Mouse (Mus musculus) liver, embryonic 14.5 days (tissue): ENCODE measurements around the gene Dnaaf2. TPM values are rescaled to one million over a fixed set of nuclear protein-coding genes. Genes with fewer than 3 reads are reported as not detected.
A peak's percentile ranks its signal among the peaks of the same experiment; 100 is the strongest.

ENCODE experiments used
- ATAC-seq: fragments of 200-750 bp; cut with Nextera tagmentation; 2 replicates; pipeline ENCODE4 v1.8.0; 2017; ENCODE audit warnings: moderate number of reproducible peaks, mild to moderate bottlenecking, moderate library complexity; ENCODE audit not compliant: insufficient read depth
- DNase-seq, 3 experiments: peaks; one replicate each; pipeline ENCODE4 v3.0.0-alpha.2; 2012 to 2013; ENCODE audit warnings: low read depth in 3 of 3, low spot score in 3 of 3
- H3K27ac ChIP-seq: fragments of 300-500 bp; sonication (generic); 2 replicates; pipeline ENCODE4 v1.5.1; 2014; ENCODE audit warnings: moderate library complexity, mild to moderate bottlenecking, control low read depth, inconsistent platforms
- H3K27me3 ChIP-seq: fragments of 300-500 bp; sonication (generic); 2 replicates; pipeline ENCODE4 v1.6.1; 2014; ENCODE audit warnings: mild to moderate bottlenecking, low read length, moderate library complexity; ENCODE audit not compliant: control insufficient read depth, insufficient read depth
- H3K36me3 ChIP-seq: fragments of 300-500 bp; sonication (generic); replicated peaks from 2 replicates; pipeline ENCODE4 v1.6.1; 2014; ENCODE audit warnings: low read depth; ENCODE audit not compliant: control insufficient read depth, insufficient read depth
- H3K4me1 ChIP-seq, 2 experiments: fragments of 200-500 bp in 1 of 2; fragments of 300-500 bp in 1 of 2; sonication (generic) in 1 of 2; replicated peaks; 2 replicates each; pipeline ENCODE4 v1.6.1; 2012 to 2014; ENCODE audit warnings: antibody characterized with exemption in 1 of 2, inconsistent platforms in 1 of 2, low read length in 1 of 2; ENCODE audit not compliant: control insufficient read depth in 2 of 2, insufficient read depth in 2 of 2
- H3K4me2 ChIP-seq: fragments of 300-500 bp; sonication (generic); 2 replicates; pipeline ENCODE4 v1.6.1; 2014; ENCODE audit warnings: low read depth, mild to moderate bottlenecking, control low read depth, moderate library complexity
- H3K4me3 ChIP-seq, 2 experiments: fragments of 200-500 bp in 1 of 2; fragments of 300-500 bp in 1 of 2; sonication (generic) in 1 of 2; 2 replicates each; pipeline ENCODE4 v1.5.1; 2012 to 2014; ENCODE audit warnings: low read depth in 2 of 2, low read length in 2 of 2, mild to moderate bottlenecking in 2 of 2, control low read depth in 1 of 2, inconsistent platforms in 1 of 2, moderate library complexity in 1 of 2; ENCODE audit not compliant: insufficient read depth in 1 of 2
- H3K9ac ChIP-seq: fragments of 300-500 bp; sonication (generic); replicated peaks from 2 replicates; pipeline ENCODE4 v1.6.1; 2014; ENCODE audit warnings: mild to moderate bottlenecking, control low read depth, moderate library complexity
- H3K9me3 ChIP-seq: fragments of 300-500 bp; sonication (generic); 2 replicates; pipeline ENCODE4 v1.6.1; 2016; ENCODE audit warnings: low read length, mixed read lengths; ENCODE audit not compliant: control insufficient read depth
- CTCF ChIP-seq: IDR thresholded peaks from 2 replicates; pipeline ENCODE4 v1.5.1; 2016; ENCODE audit warnings: antibody characterized with exemption, low read depth, control low read depth
- EP300 ChIP-seq: IDR thresholded peaks from 2 replicates; pipeline ENCODE4 v1.6.1; 2016; ENCODE audit warnings: antibody characterized with exemption, low read depth
- WGBS: fragments of 180-500 bp; shearing (Covaris S2); extraction: QIAGEN DNeasy Blood & Tissue Kit; methylation state at CpG from one replicate; pipeline ENCODE4 v1.1.7; 2014; ENCODE audit not compliant: insufficient replicate concordance; 5-methylcytosine and 5-hydroxymethylcytosine counted together
- polyA plus RNA-seq, 2 experiments: library from polyadenylated mRNA; depleted of rRNA in 1 of 2; stranded (reverse) in 1 of 2; unstranded in 1 of 2; fragments of >200 nt; fragmentation: Nextera tagmentation in 1 of 2; extraction: Ambion mirVana in 1 of 2; gene quantifications; 2 replicates each; pipeline versions ENCODE4 v1.2.1 to v1.2.3; 2012 to 2014

The Dnaaf2 gene
- polyA plus RNA-seq (2012; rRNA removed) = 2.8 TPM in 2 replicates
- polyA plus RNA-seq (2014; fragmentation: Nextera tagmentation; extraction: Ambion mirVana) = 2.9 TPM in 2 replicates

DNA sequence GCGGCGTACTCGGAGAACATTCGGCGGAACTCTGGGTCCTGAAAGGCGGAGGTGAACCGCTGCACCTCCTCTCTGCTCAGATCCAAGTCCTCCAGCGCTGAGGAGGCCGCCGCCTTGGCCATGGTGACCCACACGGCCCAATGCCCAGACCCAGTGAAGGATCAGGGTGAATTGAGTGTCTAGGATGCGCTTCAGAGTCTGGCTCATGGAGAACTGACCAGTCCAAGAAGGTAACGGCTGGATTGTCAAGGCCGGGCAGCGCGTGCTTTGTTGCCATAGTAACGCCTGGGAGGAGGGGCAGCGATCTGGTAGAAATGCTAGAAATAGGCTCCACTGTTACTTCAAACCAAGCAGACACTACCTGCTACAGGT lies at the start of gene Dnaaf2:
Gene Dnaaf2 (minus strand): TSS at position 266 of the 372 bp plus-strand sequence.
- TF ChIP-seq EP300 = no peak
- no peak for TF ChIP-seq CTCF
- no peaks in the 10 kb centered on the region for H3K27me3 ChIP-seq

GRCm38 (mm10) chr12:69241771-69242431 lies 43.7 kb upstream of the Dnaaf2 start:
- ATAC-seq = peak; percentile 80
- no peaks in the 10 kb centered on the region for H3K9me3 ChIP-seq
- TF ChIP-seq EP300 = no peak
- peak overlapping the region; percentile 96 for H3K4me2 ChIP-seq
- H3K4me1 ChIP-seq = peaks cover 5 to 8% of the 10 kb centered on the region in 2 experiments; a peak in 3 of 4 replicates
- H3K9ac ChIP-seq = peak overlapping the region; percentile 82
- DNase-seq = peak in 2 of 3 experiments; percentile 20 to 29
- H3K36me3 ChIP-seq = no peaks in the 10 kb centered on the region
- no peaks in the 10 kb centered on the region for H3K27me3 ChIP-seq
- no peak overlapping the region for H3K27ac ChIP-seq
- H3K4me3 ChIP-seq = peak overlapping the region; percentile 64 to 74
- WGBS = under 1% methylated on average over 63 of the region's 64 CpGs

More for the DNA sequence above, at the start of gene Dnaaf2:
- ATAC-seq (peak; percentile 24), DNase-seq (peak in 2 of 3 experiments; percentile 49 to 60)
- peak within 1 kb of the TSS; percentile 70 for H3K9ac ChIP-seq
- no peaks in the 10 kb centered on the region for H3K9me3 ChIP-seq
- peak within 1 kb of the TSS; percentile 83 to 95 for H3K4me3 ChIP-seq
- WGBS = 0% methylated on average over 18 of the region's 18 CpGs
- H3K4me1 ChIP-seq = peaks cover 6 to 7% of the 10 kb centered on the region in 2 experiments; a peak in 3 of 4 replicates
- peaks cover 34% of the 10 kb centered on the region for H3K36me3 ChIP-seq
- H3K4me2 ChIP-seq = peak within 1 kb of the TSS; percentile 99
- H3K27ac ChIP-seq = peak within 1 kb of the TSS; percentile 67

GRCm38 (mm10) chr12:69241405-69241770 lies 43.2 kb upstream of the Dnaaf2 start:
- H3K27me3 ChIP-seq = no peaks in the 10 kb centered on the region
- no peak for TF ChIP-seq EP300
- no peak for DNase-seq
- peak overlapping the region; percentile 82 for H3K9ac ChIP-seq
- peak overlapping the region; percentile 64 to 74 for H3K4me3 ChIP-seq
- no peaks in the 10 kb centered on the region for H3K36me3 ChIP-seq
- H3K4me1 ChIP-seq = peaks cover 5 to 8% of the 10 kb centered on the region in 2 experiments; a peak in 3 of 4 replicates
- H3K4me2 ChIP-seq = peak overlapping the region; percentile 96
- no peak overlapping the region for H3K27ac ChIP-seq
- no peaks in the 10 kb centered on the region for H3K9me3 ChIP-seq
- WGBS = 0% methylated on average over 3 of the region's 3 CpGs
- ATAC-seq = no peak

- Histone ChIP-seq H3K9me3 (no peaks in the 10 kb centered on the region), H3K9ac (peak within 1 kb of the TSS; percentile 82), H3K4me3 (peak within 1 kb of the TSS; percentile 64 to 74), H3K36me3 (no peaks in the 10 kb centered on the region), H3K4me2 (peak within 1 kb of the TSS; percentile 96), H3K27me3 (no peaks in the 10 kb centered on the region), H3K27ac (no peak within 1 kb of the TSS), H3K4me1 (peaks cover 5 to 8% of the 10 kb centered on the region in 2 experiments; a peak in 3 of 4 replicates)
- no peak for ATAC-seq
- WGBS = 58% methylated on average over 6 of the region's 6 CpGs
- TF ChIP-seq CTCF (no peak), EP300 (no peak)
- no peak for DNase-seq
These were observed 42.6 kb upstream of the Dnaaf2 start, which contains the start of gene Klhdc1 for GRCm38 (mm10) chr12:69240876-69241275. Klhdc1 (plus strand) TSS chr12:69241176.

- Histone ChIP-seq H3K4me2 (no peak overlapping the region), H3K4me3 (no peak overlapping the region), H3K36me3 (no peaks in the 10 kb centered on the region), H3K9ac (no peak overlapping the region), H3K4me1 (peaks cover 5 to 8% of the 10 kb centered on the region in 2 experiments; a peak in 3 of 4 replicates), H3K27ac (no peak overlapping the region), H3K27me3 (no peaks in the 10 kb centered on the region), H3K9me3 (no peaks in the 10 kb centered on the region)
- WGBS = 22% methylated on average over 3 of the region's 3 CpGs
- ATAC-seq (no peak), DNase-seq (no peak)
- TF ChIP-seq EP300 (no peak), CTCF (no peak)
These were observed 40.1 kb upstream of the Dnaaf2 start for GRCm38 (mm10) chr12:69238284-69238683.
